ENCODE assay signal across 19 mouse cellular contexts in the genomic region with DNA sequence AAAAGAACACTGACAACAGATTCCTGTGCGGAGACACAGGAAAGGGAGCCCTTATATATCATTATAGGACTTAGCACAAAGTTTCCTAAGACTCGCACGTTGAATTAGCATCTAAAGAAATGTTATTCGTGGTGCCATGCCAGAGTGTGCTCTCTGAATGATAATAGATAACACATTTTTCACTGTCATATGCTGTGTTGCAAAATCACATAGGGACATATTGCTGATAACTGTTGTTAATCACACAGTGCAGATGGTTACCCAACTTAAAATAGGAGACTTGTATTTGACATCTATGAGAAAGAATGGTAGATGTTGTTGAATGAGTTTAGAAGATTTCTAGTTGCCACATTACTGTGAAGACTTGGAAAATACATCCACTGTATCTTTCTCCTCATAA.
"Had no signal": no experiment of that assay in that cellular context is flagged by ENCODE, and none has a peak within 500 bp of the region (broad histone marks: within the 10 kb centered on the region; RNA-seq: fewer than 3 reads in every experiment).

No protein-coding gene starts in this region.

- ATAC-seq: intestine, postnatal 0 days; midbrain, embryonic 15.5 days had no signal

- H3K27ac ChIP-seq: kidney, postnatal 0 days; left cerebral cortex, adult 2 months; liver, embryonic 13.5 days; macrophage; midbrain, embryonic 12.5 days; midbrain, embryonic 15.5 days; neural tube, embryonic 12.5 days; neural tube, embryonic 15.5 days; stomach, embryonic 15.5 days had no signal

- H3K36me3 ChIP-seq: liver, embryonic 13.5 days; midbrain, embryonic 12.5 days; midbrain, embryonic 15.5 days; neural tube, embryonic 12.5 days; neural tube, embryonic 15.5 days; stomach, embryonic 15.5 days had no signal

- H3K4me1 ChIP-seq: liver, embryonic 13.5 days; midbrain, embryonic 12.5 days; midbrain, embryonic 15.5 days; neural tube, embryonic 12.5 days; neural tube, embryonic 15.5 days; stomach, embryonic 15.5 days had no signal

- H3K9me3 ChIP-seq: liver, embryonic 13.5 days; midbrain, embryonic 12.5 days; midbrain, embryonic 15.5 days; neural tube, embryonic 12.5 days; neural tube, embryonic 15.5 days; stomach, embryonic 15.5 days had no signal

- H3K4me3 ChIP-seq: left cerebral cortex, adult 2 months; liver, embryonic 13.5 days; midbrain, embryonic 12.5 days; midbrain, embryonic 15.5 days; neural tube, embryonic 12.5 days; neural tube, embryonic 15.5 days; stomach, embryonic 15.5 days had no signal

- H3K4me2 ChIP-seq: liver, embryonic 13.5 days; midbrain, embryonic 12.5 days; midbrain, embryonic 15.5 days; neural tube, embryonic 12.5 days; neural tube, embryonic 15.5 days; stomach, embryonic 15.5 days had no signal

- H3K27me3 ChIP-seq: liver, embryonic 13.5 days; midbrain, embryonic 12.5 days; midbrain, embryonic 15.5 days; neural tube, embryonic 12.5 days; neural tube, embryonic 15.5 days; stomach, embryonic 15.5 days had no signal

- H3K9ac ChIP-seq: liver, embryonic 13.5 days; midbrain, embryonic 12.5 days; midbrain, embryonic 15.5 days; neural tube, embryonic 12.5 days; neural tube, embryonic 15.5 days; stomach, embryonic 15.5 days had no signal

- DNase-seq: kidney, adult 2 months; kidney, postnatal 25 days; liver, embryonic 13.5 days; lung, adult 2 months; right cerebral cortex, adult 18-20 months; right cerebral cortex, postnatal 14 days; right cerebral cortex, postnatal 4 days; spleen, adult 18-20 months; thymus, adult 18-20 months; thymus, postnatal 14 days had no signal
